Mouse (Mus musculus) ES-E14 (cell line): ENCODE results near the gene Nup188.

ENCODE experiments used
- CHD2 ChIP-seq: IDR thresholded peaks from 2 replicates; pipeline ENCODE4 v1.6.1; 2014; ENCODE audit warnings: mild to moderate bottlenecking, low read depth, low read length, inconsistent platforms
- HCFC1 ChIP-seq: IDR thresholded peaks from 2 replicates; pipeline ENCODE4 v1.6.1; 2012; ENCODE audit warnings: low read length, inconsistent platforms, borderline replicate concordance; ENCODE audit not compliant: insufficient read depth
- ZNF384 ChIP-seq: IDR thresholded peaks from 2 replicates; pipeline ENCODE4 v1.6.1; 2012; ENCODE audit warnings: low read depth, low read length, inconsistent platforms

GRCm38 (mm10) chr2:30243391-30243790, 42.8 kb upstream of the Nup188 start:
- TF ChIP-seq HCFC1 (no peak), ZNF384 (no peak), CHD2 (no peak)
